Comparison of ENCODE assay signal across 9 mouse cellular contexts in genomic region chr16:23416657-23417293, GRCm38 (mm10). TPM values are rescaled to one million over a fixed set of nuclear protein-coding genes. Genes with fewer than 3 reads are reported as not detected.
DNase-seq lines count a peak whose midpoint lies in the region; ATAC-seq and TF ChIP-seq lines count a peak whose summit lies in the region.
"Had no signal": no experiment of that assay in that cellular context is flagged by ENCODE, and none has a peak within 500 bp of the region (broad histone marks: within the 10 kb centered on the region; RNA-seq: fewer than 3 reads in every experiment).

No protein-coding gene starts in this region.

- ATAC-seq in lung, embryonic 14.5 days (ENCODE audit: insufficient read depth) = peak; percentile 80
- ATAC-seq in intestine, postnatal 0 days = peak; percentile 67

- WGBS in lung, embryonic 14.5 days = 27% methylated on average over 9 of the region's 9 CpGs
- whole genome bisulfite sequencing in lung, adult 2 months = 37% methylated on average over 9 of the region's 9 CpGs
- WGBS in intestine, postnatal 0 days = 39% methylated on average over 9 of the region's 9 CpGs

- H3K4me3 ChIP-seq in lung, embryonic 14.5 days (ENCODE audit: low read depth, low read length) = peak overlapping the region; percentile 12; the same call in 1 of the 2 replicates
- H3K4me3 ChIP-seq in lung, adult 2 months (replicated peaks; ENCODE audit: extremely low read depth, low read depth, low read length) = no peak overlapping the region
- no peak overlapping the region for H3K4me3 ChIP-seq in intestine, postnatal 0 days (ENCODE audit: low read depth, low read length)

- TF ChIP-seq CTCF in lung, embryonic 14.5 days (IDR thresholded peaks at IDR 0.05; ENCODE audit: low read depth) = no peak
- no peak for TF ChIP-seq CTCF in lung, adult 2 months (IDR thresholded peaks at IDR 0.05; ENCODE audit: insufficient read depth, low read length)
- TF ChIP-seq CTCF in intestine, postnatal 0 days (IDR thresholded peaks at IDR 0.05; ENCODE audit: low read depth) = no peak

- TF ChIP-seq POLR2A in lung, adult 2 months (IDR thresholded peaks at IDR 0.05; ENCODE audit: borderline replicate concordance, extremely low read depth, low read depth, low read length) = no peak

- 0 out of 2 replicates have a peak, but pooled peaks cover 3% of the 10 kb centered on the region for H3K4me1 ChIP-seq in lung, embryonic 14.5 days (ENCODE audit: insufficient read depth)
- 0 out of 2 replicates have a peak, but pooled peaks cover 2% of the 10 kb centered on the region for H3K4me1 ChIP-seq in lung, adult 2 months (ENCODE audit: control insufficient read depth, insufficient read depth, low read length)
- H3K4me1 ChIP-seq in intestine, postnatal 0 days (replicated peaks; ENCODE audit: control insufficient read depth, insufficient read depth, low read length) = 0 out of 2 replicates have a peak, but pooled peaks cover 3% of the 10 kb centered on the region

- H3K36me3 ChIP-seq in lung, embryonic 14.5 days (ENCODE audit: insufficient read depth) = no peaks in the 10 kb centered on the region
- no peaks in the 10 kb centered on the region for H3K36me3 ChIP-seq in intestine, postnatal 0 days (ENCODE audit: control insufficient read depth, insufficient read depth)

- peak; percentile 61 for DNase-seq in lung, embryonic 14.5 days
- DNase-seq in lung, adult 2 months = no peak
- peak; percentile 66 for DNase-seq in lung, postnatal 10 days
- DNase-seq in layer of hippocampus, adult 8-10 months (ENCODE audit: low spot score in 2 of 2) = no peak
- DNase-seq in adrenal gland, adult 18-20 months (ENCODE audit: low spot score in 2 of 2) = no peak
- no peak for DNase-seq in left cerebral cortex, adult 8-10 months (ENCODE audit: low spot score in 2 of 2)
- no peak for DNase-seq in cerebellum, postnatal 4 days (ENCODE audit: low spot score in 2 of 2)

- no peaks in the 10 kb centered on the region for H3K27me3 ChIP-seq in lung, embryonic 14.5 days (ENCODE audit: insufficient read depth, low read length)
- H3K27me3 ChIP-seq in intestine, postnatal 0 days (replicated peaks; ENCODE audit: control insufficient read depth, insufficient read depth, low read length) = no peaks in the 10 kb centered on the region
- H3K27me3 ChIP-seq: CH12.LX had no signal

- no peaks in the 10 kb centered on the region for H3K9me3 ChIP-seq in lung, embryonic 14.5 days (ENCODE audit: low read depth, low read length)
- H3K9me3 ChIP-seq in intestine, postnatal 0 days (ENCODE audit: control insufficient read depth) = no peaks in the 10 kb centered on the region

- H3K9ac ChIP-seq in lung, embryonic 14.5 days = no peak overlapping the region
- H3K9ac ChIP-seq in intestine, postnatal 0 days (ENCODE audit: low read depth, low read length) = no peak overlapping the region

- H3K27ac ChIP-seq in lung, embryonic 14.5 days (ENCODE audit: low read depth) = no peak overlapping the region
- no peak overlapping the region for H3K27ac ChIP-seq in intestine, postnatal 0 days (ENCODE audit: low read depth, low read length)

- H3K4me2 ChIP-seq in lung, embryonic 14.5 days = peak overlapping the region; percentile 53
- peak overlapping the region; percentile 55 for H3K4me2 ChIP-seq in intestine, postnatal 0 days (replicated peaks; ENCODE audit: low read depth)

RNA-seq across cellular contexts. Expression of gene Rtp1, which starts 12.2 kb away (rescaled TPM):
- polyA plus RNA-seq in lung, embryonic 14.5 days (2014; fragmentation: Nextera tagmentation; extraction: Ambion mirVana) = not detected in 2 replicates
- polyA plus RNA-seq in lung, adult 2 months (2012; rRNA removed) = not detected in 2 replicates
- not detected in 2 replicates for polyA plus RNA-seq in intestine, postnatal 0 days (2015; fragmentation: Nextera tagmentation; extraction: Ambion mirVana)
- total RNA-seq in layer of hippocampus, adult 8-10 months (2022) = under 1 TPM; 0.27 to 0.57 (median 0.41) TPM
- not detected for total RNA-seq in adrenal gland, adult 18-20 months (2021)
- under 1 TPM; 0.26 to 0.44 (median 0.35) TPM for total RNA-seq in left cerebral cortex, adult 8-10 months (2022)
- total RNA-seq: CH12.LX had no signal

Comparison
In these comparisons a context has a peak if more than half of its experiments do, and no peak if none do; other contexts are left out.
1. DNase-seq: peak in lung, embryonic 14.5 days (single experiment) and lung, postnatal 10 days (single experiment); none in lung, adult 2 months (single experiment), layer of hippocampus, adult 8-10 months (0 of 2), adrenal gland, adult 18-20 months (0 of 2), left cerebral cortex, adult 8-10 months (0 of 2) and cerebellum, postnatal 4 days (0 of 2).